Mouse (Mus musculus) kidney, embryonic 14.5 days (tissue): ENCODE measurements at regions not wholly inside any gene's neighbourhood (a gene's known extent, or its start where the extent isn't known, plus 50 kb on each side); places are given as distances from the start of the nearest gene placed in this dataset.
"Not testable (repeated sequence)": the region's sequence is repeated elsewhere in the genome, so short reads cannot be mapped to it uniquely, and the experiment has no call there.

ENCODE experiments used
- ATAC-seq: fragments of 200-750 bp; cut with Nextera tagmentation; 2 replicates; pipeline ENCODE4 v1.8.0; 2017; ENCODE audit warnings: moderate number of reproducible peaks, mild to moderate bottlenecking, moderate TSS enrichment, moderate library complexity; ENCODE audit not compliant: low FRiP score, low TSS enrichment
- H3K27ac ChIP-seq: fragments of 300-500 bp; sonication (generic); 2 replicates; pipeline ENCODE4 v1.5.1; 2014; ENCODE audit warnings: low read depth, mild to moderate bottlenecking, low read length, moderate library complexity, mixed read lengths
- H3K27me3 ChIP-seq: fragments of 300-500 bp; sonication (generic); 2 replicates; pipeline ENCODE4 v1.6.1; 2014; ENCODE audit warnings: mild to moderate bottlenecking, low read length; ENCODE audit not compliant: control insufficient read depth, insufficient read depth
- H3K36me3 ChIP-seq: fragments of 300-500 bp; sonication (generic); 2 replicates; pipeline ENCODE4 v1.6.1; 2014; ENCODE audit warnings: low read length, mixed read lengths; ENCODE audit not compliant: control insufficient read depth, insufficient read depth
- H3K4me1 ChIP-seq: fragments of 300-500 bp; sonication (generic); 2 replicates; pipeline ENCODE4 v1.6.1; 2014; ENCODE audit warnings: low read length, mixed read lengths; ENCODE audit not compliant: control insufficient read depth, insufficient read depth
- H3K4me2 ChIP-seq: fragments of 300-500 bp; sonication (generic); replicated peaks from 2 replicates; pipeline ENCODE4 v1.6.1; 2014; ENCODE audit warnings: low read depth, mild to moderate bottlenecking, low read length
- H3K4me3 ChIP-seq: fragments of 300-500 bp; sonication (generic); 2 replicates; pipeline ENCODE4 v1.5.1; 2014; ENCODE audit warnings: mild to moderate bottlenecking, low read length
- H3K9ac ChIP-seq: fragments of 300-500 bp; sonication (generic); 2 replicates; pipeline ENCODE4 v1.6.1; 2014; ENCODE audit warnings: low read depth, mild to moderate bottlenecking, low read length, moderate library complexity
- H3K9me3 ChIP-seq: fragments of 300-500 bp; sonication (generic); 2 replicates; pipeline ENCODE4 v1.6.1; 2016; ENCODE audit warnings: low read length; ENCODE audit not compliant: control insufficient read depth
- WGBS: fragments of 180-500 bp; shearing (Covaris S2); extraction: QIAGEN DNeasy Blood & Tissue Kit; methylation state at CpG from one replicate; pipeline ENCODE4 v1.1.7; 2014; 5-methylcytosine and 5-hydroxymethylcytosine counted together

DNA sequence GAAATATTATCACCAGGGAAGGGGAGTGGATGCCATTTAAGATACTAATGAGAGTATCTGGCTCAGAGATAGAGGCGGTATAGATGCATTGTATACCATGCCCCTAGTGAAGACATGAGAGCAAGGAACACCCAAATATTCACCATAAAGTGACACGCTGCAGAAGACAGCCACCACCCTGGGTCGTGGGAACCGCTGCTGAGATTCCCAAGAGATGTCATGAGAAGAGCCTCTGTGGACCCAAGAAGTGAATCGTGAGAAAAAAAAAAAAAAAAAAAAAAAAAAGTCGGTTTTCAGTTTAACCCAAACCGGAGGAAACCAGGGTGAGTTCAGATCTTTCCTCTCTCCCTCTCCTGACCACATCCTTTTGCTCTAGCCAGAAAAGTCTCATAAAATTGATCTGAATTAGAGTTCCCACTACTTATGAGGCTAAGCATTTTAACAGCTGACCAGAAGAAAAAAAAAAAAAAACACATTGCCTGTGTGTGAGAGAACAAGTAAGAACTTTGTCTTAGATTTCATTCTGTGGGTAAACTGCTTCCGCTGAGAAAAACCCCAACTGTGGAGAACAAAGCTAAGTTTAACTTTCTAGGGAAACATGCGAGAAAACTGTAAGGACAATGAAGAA is 322.0 kb downstream of the Rapgef2 start:
- Histone ChIP-seq H3K4me3 (no peak overlapping the region), H3K9ac (no peak overlapping the region), H3K27me3 (no peaks in the 10 kb centered on the region), H3K9me3 (no peaks in the 10 kb centered on the region), H3K36me3 (no peaks in the 10 kb centered on the region), H3K4me1 (no peaks in the 10 kb centered on the region), H3K27ac (no peak overlapping the region), H3K4me2 (no peak overlapping the region)
- no peak for ATAC-seq
- WGBS, result 84% methylated on average over 9 of the region's 9 CpGs

DNA sequence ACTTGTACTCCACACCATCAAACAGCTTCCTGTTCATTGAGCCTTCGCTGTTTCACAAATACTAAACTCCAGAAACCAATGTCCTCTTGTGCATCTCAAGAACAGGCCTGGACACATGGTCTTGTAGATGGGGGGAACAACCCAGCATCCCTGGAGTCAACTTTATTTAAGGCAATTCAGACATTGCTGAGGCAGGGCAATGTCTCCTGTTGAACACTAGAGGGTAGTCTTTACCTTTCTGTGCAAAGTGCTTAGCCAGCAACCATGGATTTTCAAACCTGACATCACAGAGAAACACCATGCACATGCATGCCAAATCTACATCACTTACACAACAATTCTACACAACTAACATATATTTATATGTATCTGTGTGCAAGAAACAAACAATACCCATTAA is 327.5 kb downstream of the Rapgef2 start:
- Histone ChIP-seq H3K4me2 (no peak overlapping the region), H3K9ac (no peak overlapping the region), H3K9me3 (no peaks in the 10 kb centered on the region), H3K36me3 (no peaks in the 10 kb centered on the region), H3K4me3 (no peak overlapping the region), H3K27ac (no peak overlapping the region), H3K27me3 (no peaks in the 10 kb centered on the region), H3K4me1 (no peaks in the 10 kb centered on the region)
- WGBS, result 25% methylated on average over 1 of the region's 1 CpGs
- peak; percentile 62; the same call in 1 of the 2 replicates for ATAC-seq

- Histone ChIP-seq H3K4me3 (no peak overlapping the region), H3K4me2 (no peak overlapping the region), H3K4me1 (no peaks in the 10 kb centered on the region), H3K9me3 (no peaks in the 10 kb centered on the region), H3K27ac (no peak overlapping the region), H3K36me3 (no peaks in the 10 kb centered on the region), H3K9ac (no peak overlapping the region), H3K27me3 (no peaks in the 10 kb centered on the region)
- WGBS, result 85% methylated on average over 7 of the region's 7 CpGs
- ATAC-seq, result no peak
These were observed 331.0 kb downstream of the Rapgef2 start for GRCm38 (mm10) chr3:78955364-78955763.

DNA sequence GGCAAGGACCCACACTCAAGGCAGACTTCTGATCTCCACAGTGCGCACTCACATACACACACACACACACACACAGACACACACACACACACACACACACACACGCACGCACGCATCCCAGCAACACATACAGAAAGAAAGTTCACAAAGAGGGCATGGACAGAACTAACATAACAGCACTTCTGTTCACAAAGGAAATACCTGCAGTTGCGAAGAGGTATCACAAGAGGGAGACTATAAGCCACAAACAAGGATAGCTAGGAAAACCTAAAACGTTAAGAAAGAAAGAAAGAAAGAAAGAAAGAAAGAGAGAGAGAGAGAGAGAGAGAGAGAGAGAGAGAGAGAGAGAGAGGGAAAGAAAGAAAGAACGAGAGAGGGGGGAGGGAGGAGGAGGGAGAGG is 336.9 kb downstream of the Rapgef2 start:
- H3K4me1 ChIP-seq, H3K27ac ChIP-seq, H3K36me3 ChIP-seq, H3K27me3 ChIP-seq, H3K4me3 ChIP-seq, H3K9ac ChIP-seq, H3K4me2 ChIP-seq, ATAC-seq, H3K9me3 ChIP-seq: not testable (repeated sequence)
- WGBS, result 71% methylated on average over 6 of the region's 7 CpGs

GRCm38 (mm10) chr3:78948700-78949099 is 337.6 kb downstream of the Rapgef2 start:
- 93% methylated on average over 9 of the region's 9 CpGs for WGBS
- no peak overlapping the region for H3K9ac ChIP-seq
- no peaks in the 10 kb centered on the region for H3K27me3 ChIP-seq
- no peaks in the 10 kb centered on the region for H3K4me1 ChIP-seq
- H3K4me2 ChIP-seq, result no peak overlapping the region
- ATAC-seq, result no peak
- no peak overlapping the region for H3K27ac ChIP-seq
- H3K36me3 ChIP-seq, result no peaks in the 10 kb centered on the region
- H3K4me3 ChIP-seq, result no peak overlapping the region
- no peaks in the 10 kb centered on the region for H3K9me3 ChIP-seq

DNA sequence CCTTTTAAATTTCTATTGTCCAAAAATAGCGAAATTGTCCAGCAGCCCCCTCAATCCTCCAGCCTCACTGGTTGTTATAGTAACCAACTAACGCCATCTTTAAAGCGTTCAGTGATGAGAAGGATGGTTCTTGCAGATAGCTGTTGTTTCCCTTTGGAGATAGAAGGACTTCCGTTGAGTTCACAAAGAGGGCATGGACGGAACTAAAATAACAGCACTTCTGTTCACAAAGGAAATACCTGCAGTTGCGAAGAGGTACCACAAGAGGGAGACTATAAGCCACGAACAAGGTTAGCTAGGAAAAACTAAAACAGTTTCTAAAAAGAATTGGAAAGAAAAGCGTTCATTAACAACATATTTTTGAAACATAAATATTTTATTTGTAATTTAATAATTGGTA is 338.1 kb downstream of the Rapgef2 start:
- WGBS, result 36% methylated on average over 8 of the region's 8 CpGs

DNA sequence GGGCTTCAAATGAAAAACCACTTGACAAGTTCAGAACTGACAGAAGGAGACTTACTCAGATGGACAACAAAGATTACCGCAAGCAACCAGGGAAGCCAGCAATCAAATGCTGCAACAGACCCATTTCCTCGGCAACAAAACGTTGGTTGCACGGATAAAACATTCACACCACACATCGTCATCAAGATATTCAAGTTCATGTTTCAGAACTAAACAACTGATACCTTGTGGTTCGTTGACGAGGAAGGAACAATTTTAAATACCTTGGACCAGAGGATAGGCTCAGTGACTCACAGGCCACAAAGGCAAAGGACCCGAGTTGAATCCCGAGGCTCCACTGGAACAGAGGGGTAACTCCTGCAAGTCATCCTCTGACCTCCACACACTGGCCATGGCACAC is 339.1 kb downstream of the Rapgef2 start:
- 89% methylated on average over 9 of the region's 9 CpGs for WGBS
- H3K27me3 ChIP-seq, result no peaks in the 10 kb centered on the region
- H3K9ac ChIP-seq, result no peak overlapping the region
- no peak overlapping the region for H3K4me3 ChIP-seq
- no peaks in the 10 kb centered on the region for H3K4me1 ChIP-seq
- no peak overlapping the region for H3K27ac ChIP-seq
- H3K9me3 ChIP-seq, result no peaks in the 10 kb centered on the region
- no peaks in the 10 kb centered on the region for H3K36me3 ChIP-seq
- ATAC-seq, result no peak
- no peak overlapping the region for H3K4me2 ChIP-seq

More for the DNA sequence above, 338.1 kb downstream of the Rapgef2 start:
- ATAC-seq, result no peak
- no peak overlapping the region for H3K27ac ChIP-seq
- H3K9me3 ChIP-seq, result no peaks in the 10 kb centered on the region
- no peak overlapping the region for H3K4me2 ChIP-seq
- no peaks in the 10 kb centered on the region for H3K4me1 ChIP-seq
- no peaks in the 10 kb centered on the region for H3K27me3 ChIP-seq
- no peaks in the 10 kb centered on the region for H3K36me3 ChIP-seq
- no peak overlapping the region for H3K4me3 ChIP-seq
- H3K9ac ChIP-seq, result no peak overlapping the region

DNA sequence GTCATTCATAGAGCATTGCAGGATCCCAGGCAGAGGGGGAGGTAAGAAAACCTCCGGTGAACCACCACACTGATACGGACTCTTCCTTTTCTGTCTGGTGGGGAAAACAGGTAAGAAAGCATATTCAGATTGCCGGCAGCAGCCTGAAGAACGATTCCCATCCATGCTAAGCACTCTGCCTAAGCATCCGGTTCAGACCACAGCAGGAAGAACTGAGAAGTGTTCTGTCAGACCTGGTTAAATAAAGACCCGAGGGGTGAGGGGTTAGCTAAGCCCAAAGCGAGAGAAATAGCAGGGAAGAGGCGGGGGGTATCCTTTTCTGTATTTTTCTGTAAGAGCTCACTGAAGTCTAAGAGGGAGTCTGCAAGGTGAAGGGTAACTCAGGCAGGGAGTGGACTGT is 342.1 kb downstream of the Rapgef2 start:
- H3K4me2 ChIP-seq, result no peak overlapping the region
- 59% methylated on average over 8 of the region's 8 CpGs for WGBS
- no peak for ATAC-seq

DNA sequence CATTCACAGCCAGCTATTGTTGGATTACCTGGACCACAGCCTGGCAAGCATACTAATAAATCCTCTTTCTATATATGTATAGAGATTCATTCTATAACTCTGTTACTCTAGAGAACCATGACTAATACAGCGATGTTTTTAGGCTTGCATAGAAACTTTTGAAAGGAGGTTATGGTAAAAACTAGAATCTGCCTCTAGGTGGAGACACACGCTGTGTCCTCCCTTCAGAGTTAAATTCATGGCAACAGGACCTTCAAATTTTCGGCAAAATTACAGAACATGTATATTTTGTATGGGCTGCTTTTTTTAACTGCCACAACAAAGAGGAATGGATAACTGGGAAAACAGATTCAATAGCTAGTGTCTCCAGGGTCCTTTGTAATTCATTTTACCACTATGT is 353.3 kb downstream of the Rapgef2 start:
- Histone ChIP-seq H3K4me2 (no peak overlapping the region), H3K4me1 (no peaks in the 10 kb centered on the region), H3K27ac (no peak overlapping the region), H3K27me3 (no peaks in the 10 kb centered on the region), H3K4me3 (no peak overlapping the region), H3K9me3 (no peaks in the 10 kb centered on the region), H3K36me3 (no peaks in the 10 kb centered on the region), H3K9ac (no peak overlapping the region)
- ATAC-seq, result no peak
- WGBS, result 87% methylated on average over 3 of the region's 3 CpGs

More for the DNA sequence above, 342.1 kb downstream of the Rapgef2 start:
- no peak overlapping the region for H3K9ac ChIP-seq
- no peak overlapping the region for H3K27ac ChIP-seq
- no peak overlapping the region for H3K4me3 ChIP-seq
- H3K36me3 ChIP-seq, result no peaks in the 10 kb centered on the region
- no peaks in the 10 kb centered on the region for H3K27me3 ChIP-seq
- H3K9me3 ChIP-seq, result no peaks in the 10 kb centered on the region
- H3K4me1 ChIP-seq, result no peaks in the 10 kb centered on the region
